Mouse (Mus musculus) neural tube, embryonic 12.5 days (tissue): ENCODE measurements around the gene Tor1b. TPM values are rescaled to one million over a fixed set of nuclear protein-coding genes. Genes with fewer than 3 reads are reported as not detected.

Experiments
- ATAC-seq: fragments of 200-750 bp; cut with Nextera tagmentation; 2 replicates; pipeline ENCODE4 v1.8.0; 2017; ENCODE audit warnings: low read depth, mild to moderate bottlenecking, moderate TSS enrichment, moderate library complexity; ENCODE audit not compliant: low FRiP score
- H3K27ac ChIP-seq: fragments of 300-500 bp; sonication (generic); 2 replicates; pipeline ENCODE4 v1.5.1; 2016
- H3K27me3 ChIP-seq: fragments of 300-500 bp; sonication (generic); replicated peaks from 2 replicates; pipeline ENCODE4 v1.6.1; 2016; ENCODE audit warnings: mild to moderate bottlenecking
- H3K36me3 ChIP-seq: fragments of 300-500 bp; sonication (generic); 2 replicates; pipeline ENCODE4 v1.6.1; 2016; ENCODE audit warnings: mild to moderate bottlenecking
- H3K4me1 ChIP-seq: fragments of 300-500 bp; sonication (generic); 2 replicates; pipeline ENCODE4 v1.6.1; 2016
- H3K4me2 ChIP-seq: fragments of 300-500 bp; sonication (generic); replicated peaks from 2 replicates; pipeline ENCODE4 v1.6.1; 2016; ENCODE audit warnings: mild to moderate bottlenecking
- H3K4me3 ChIP-seq: fragments of 300-500 bp; sonication (generic); 2 replicates; pipeline ENCODE4 v1.5.1; 2016
- H3K9ac ChIP-seq: fragments of 300-500 bp; sonication (generic); 2 replicates; pipeline ENCODE4 v1.6.1; 2016; ENCODE audit warnings: mild to moderate bottlenecking
- H3K9me3 ChIP-seq: fragments of 300-500 bp; sonication (generic); 2 replicates; pipeline ENCODE4 v1.6.1; 2016; ENCODE audit warnings: mild to moderate bottlenecking
- WGBS: fragments of 180-500 bp; shearing (Covaris S2); methylation state at CpG from one replicate; pipeline ENCODE4 v1.1.7; 2016; 5-methylcytosine and 5-hydroxymethylcytosine counted together
- polyA plus RNA-seq: library from polyadenylated mRNA; unstranded; fragments of >200 nt; fragmentation: Nextera tagmentation; extraction: Ambion mirVana; gene quantifications from 2 replicates; pipeline ENCODE4 v1.2.1, GENCODE M21; 2016

Tor1b gene
- polyA plus RNA-seq, 1 experiment from 2014 or later: 20.7 TPM

GRCm38 (mm10) chr2:31002857-31003256 is 50.1 kb downstream of the Tor1b start:
- Histone ChIP-seq H3K36me3 (peaks cover 44% of the 10 kb centered on the region), H3K4me1 (peaks cover 14% of the 10 kb centered on the region)
- 92% methylated on average over 10 of the region's 10 CpGs for WGBS

GRCm38 (mm10) chr2:31005453-31005852 is 52.7 kb downstream of the Tor1b start:
- Histone ChIP-seq H3K4me2 (no peak overlapping the region), H3K36me3 (peaks cover 59% of the 10 kb centered on the region), H3K9me3 (no peaks in the 10 kb centered on the region), H3K9ac (no peak overlapping the region), H3K27me3 (no peaks in the 10 kb centered on the region), H3K4me1 (no peaks in the 10 kb centered on the region), H3K4me3 (no peak overlapping the region), H3K27ac (no peak overlapping the region)
- WGBS: 83% methylated on average over 2 of the region's 2 CpGs
- no peak for ATAC-seq

More at GRCm38 (mm10) chr2:31002857-31003256, 50.1 kb downstream of the Tor1b start:
- Histone ChIP-seq H3K9me3 (no peaks in the 10 kb centered on the region), H3K4me3 (no peak overlapping the region), H3K9ac (no peak overlapping the region), H3K27me3 (no peaks in the 10 kb centered on the region), H3K4me2 (no peak overlapping the region), H3K27ac (no peak overlapping the region)
- ATAC-seq: no peak

- Histone ChIP-seq H3K4me2 (no peak overlapping the region), H3K27me3 (no peaks in the 10 kb centered on the region), H3K27ac (no peak overlapping the region), H3K4me3 (no peak overlapping the region), H3K36me3 (peaks cover 67% of the 10 kb centered on the region), H3K4me1 (no peaks in the 10 kb centered on the region), H3K9ac (no peak overlapping the region), H3K9me3 (no peaks in the 10 kb centered on the region)
- WGBS: 85% methylated on average over 5 of the region's 5 CpGs
- ATAC-seq: no peak
These were observed 53.7 kb downstream of the Tor1b start for GRCm38 (mm10) chr2:31006434-31006833.

- no peak overlapping the region for H3K4me3 ChIP-seq
- H3K4me2 ChIP-seq: no peak overlapping the region
- H3K27me3 ChIP-seq: no peaks in the 10 kb centered on the region
- WGBS: 87% methylated on average over 5 of the region's 5 CpGs
- no peak overlapping the region for H3K27ac ChIP-seq
- ATAC-seq: no peak
- H3K9me3 ChIP-seq: no peaks in the 10 kb centered on the region
- H3K9ac ChIP-seq: no peak overlapping the region
- peaks cover 67% of the 10 kb centered on the region for H3K36me3 ChIP-seq
- no peaks in the 10 kb centered on the region for H3K4me1 ChIP-seq
These were observed 54.4 kb downstream of the Tor1b start for GRCm38 (mm10) chr2:31007208-31007607.

Other genes starting within 250 kb of the Tor1b start
- 2.0 and 2.6 TPM in 2 replicates for gene 1700001O22Rik, start 149.3 kb upstream of the Tor1b start, polyA plus RNA-seq
- gene Ntmt1, start 145.1 kb upstream of the Tor1b start, polyA plus RNA-seq: 111 and 119 TPM in 2 replicates
- 38.0 and 41.3 TPM in 2 replicates for gene Asb6, start 122.6 kb upstream of the Tor1b start, polyA plus RNA-seq
- gene Prrx2, start 118.0 kb upstream of the Tor1b start, polyA plus RNA-seq: 9.8 and 11.3 TPM in 2 replicates
- gene Ptges, start 23.1 kb upstream of the Tor1b start, polyA plus RNA-seq: 2.9 and 3.7 TPM in 2 replicates
- gene Tor1a, start 15.0 kb downstream of the Tor1b start, polyA plus RNA-seq: 80.9 and 91.1 TPM in 2 replicates
- gene BC005624, start 29.2 kb downstream of the Tor1b start, polyA plus RNA-seq: 81.7 and 85.0 TPM in 2 replicates
- 42.3 and 43.0 TPM in 2 replicates for gene Usp20, start 29.3 kb downstream of the Tor1b start, polyA plus RNA-seq
- gene Fnbp1, start 189.0 kb downstream of the Tor1b start, polyA plus RNA-seq: 17.7 and 20.3 TPM in 2 replicates
- gene Gpr107, start 199.4 kb downstream of the Tor1b start, polyA plus RNA-seq: 38.4 and 38.8 TPM in 2 replicates